Mouse (Mus musculus) heart, adult 18-20 months (tissue): Measurements from ENCODE around the gene Spsb4. TPM values are rescaled to one million over a fixed set of nuclear protein-coding genes. Genes with fewer than 3 reads are reported as not detected.
"Not testable (repeated sequence)": the region's sequence is repeated elsewhere in the genome, so short reads cannot be mapped to it uniquely, and the experiment has no call there.

Source experiments
- DNase-seq, 2 experiments: peaks; one replicate each; pipeline ENCODE4 v3.0.0; 2021 to 2022; ENCODE audit warnings: mixed read lengths in 1 of 2
- total RNA-seq, 2 experiments: library from RNA; stranded (reverse); gene quantifications; 2 replicates each; pipeline ENCODE4 v1.2.3; 2021

The Spsb4 gene
- total RNA-seq, 2 experiments from 2014 or later: 2.1 to 3.9 TPM

GRCm38 (mm10) chr9:96952310-96952975 is 66.2 kb downstream of the Spsb4 start:
- peak in 1 of 2 experiments; percentile 52 for DNase-seq

- DNase-seq: no peak
Observed at GRCm38 (mm10) chr9:96949551-96949950, 69.1 kb downstream of the Spsb4 start.

GRCm38 (mm10) chr9:96948546-96948945 is 70.1 kb downstream of the Spsb4 start:
- DNase-seq: no peak

GRCm38 (mm10) chr9:96947171-96947570 is 71.5 kb downstream of the Spsb4 start:
- DNase-seq: no peak

GRCm38 (mm10) chr9:96944517-96944916 is 74.1 kb downstream of the Spsb4 start:
- DNase-seq: no peak

- no peak for DNase-seq
Observed at GRCm38 (mm10) chr9:96942975-96943374, 75.7 kb downstream of the Spsb4 start.

GRCm38 (mm10) chr9:96938887-96939286 is 79.8 kb downstream of the Spsb4 start:
- DNase-seq: no peak

GRCm38 (mm10) chr9:96936427-96936826 is 82.2 kb downstream of the Spsb4 start:
- not testable (repeated sequence) for DNase-seq

- DNase-seq: no peak
Observed at GRCm38 (mm10) chr9:96935556-96936300, 82.9 kb downstream of the Spsb4 start.

- no peak for DNase-seq
Observed at GRCm38 (mm10) chr9:96934816-96935215, 83.8 kb downstream of the Spsb4 start.

GRCm38 (mm10) chr9:96932751-96933150 is 85.9 kb downstream of the Spsb4 start:
- no peak for DNase-seq

- DNase-seq: no peak
Observed at GRCm38 (mm10) chr9:96923577-96924316, 94.9 kb downstream of the Spsb4 start.

GRCm38 (mm10) chr9:96923119-96923518 is 95.5 kb downstream of the Spsb4 start:
- DNase-seq: no peak

- DNase-seq: peak; percentile 89 to 97
Observed at GRCm38 (mm10) chr9:96916620-96917538, 101.8 kb downstream of the Spsb4 start.

GRCm38 (mm10) chr9:96916076-96916475 is 102.6 kb downstream of the Spsb4 start:
- no peak for DNase-seq

GRCm38 (mm10) chr9:96914851-96915250 is 103.8 kb downstream of the Spsb4 start:
- no peak for DNase-seq

- DNase-seq: no peak
Observed at GRCm38 (mm10) chr9:96914005-96914404, 104.6 kb downstream of the Spsb4 start.

- no peak for DNase-seq
Observed at GRCm38 (mm10) chr9:96909503-96909902, 109.1 kb downstream of the Spsb4 start.

GRCm38 (mm10) chr9:96908737-96909136 is 109.9 kb downstream of the Spsb4 start:
- no peak for DNase-seq

- DNase-seq: no peak
Observed at GRCm38 (mm10) chr9:96904360-96905355, 114.0 kb downstream of the Spsb4 start.

- no peak for DNase-seq
Observed at GRCm38 (mm10) chr9:96899717-96900116, 118.9 kb downstream of the Spsb4 start.
